Comparison of ENCODE assay signal across 24 mouse cellular contexts in genomic region chr5:31844856-31845255, GRCm38 (mm10).
A peak's percentile ranks its signal among the peaks of the same experiment; 100 is the strongest.
DNase-seq lines count a peak whose midpoint lies in the region; ATAC-seq lines count a peak whose summit lies in the region.
"Had no signal": no experiment of that assay in that cellular context is flagged by ENCODE, and none has a peak within 500 bp of the region (broad histone marks: within the 10 kb centered on the region; RNA-seq: fewer than 3 reads in every experiment).

No protein-coding gene starts in this region.

- no peaks in the 10 kb centered on the region for H3K4me1 ChIP-seq in intestine, embryonic 15.5 days (replicated peaks)
- H3K4me1 ChIP-seq: embryonic facial prominence, embryonic 12.5 days; embryonic facial prominence, embryonic 15.5 days; forebrain, embryonic 12.5 days; forebrain, embryonic 15.5 days; hindbrain, embryonic 12.5 days; hindbrain, embryonic 15.5 days had no signal

- H3K27me3 ChIP-seq in intestine, embryonic 15.5 days (replicated peaks) = no peaks in the 10 kb centered on the region
- H3K27me3 ChIP-seq: embryonic facial prominence, embryonic 12.5 days; embryonic facial prominence, embryonic 15.5 days; forebrain, embryonic 12.5 days; forebrain, embryonic 15.5 days; hindbrain, embryonic 12.5 days; hindbrain, embryonic 15.5 days; Patski had no signal

- no peaks in the 10 kb centered on the region for H3K36me3 ChIP-seq in intestine, embryonic 15.5 days
- H3K36me3 ChIP-seq: embryonic facial prominence, embryonic 12.5 days; embryonic facial prominence, embryonic 15.5 days; forebrain, embryonic 12.5 days; forebrain, embryonic 15.5 days; hindbrain, embryonic 12.5 days; hindbrain, embryonic 15.5 days had no signal

- H3K9me3 ChIP-seq in intestine, embryonic 15.5 days = no peaks in the 10 kb centered on the region
- H3K9me3 ChIP-seq: embryonic facial prominence, embryonic 12.5 days; embryonic facial prominence, embryonic 15.5 days; forebrain, embryonic 12.5 days; forebrain, embryonic 15.5 days; hindbrain, embryonic 12.5 days; hindbrain, embryonic 15.5 days had no signal

- H3K27ac ChIP-seq in intestine, embryonic 15.5 days = no peak overlapping the region
- H3K27ac ChIP-seq: embryonic facial prominence, embryonic 12.5 days; embryonic facial prominence, embryonic 15.5 days; forebrain, embryonic 12.5 days; forebrain, embryonic 15.5 days; hindbrain, embryonic 12.5 days; hindbrain, embryonic 15.5 days had no signal

- ATAC-seq in intestine, embryonic 15.5 days = peak; percentile 23; the same call in 1 of the 2 replicates
- ATAC-seq: forebrain, embryonic 15.5 days; Patski had no signal

- no peak overlapping the region for H3K4me3 ChIP-seq in intestine, embryonic 15.5 days (replicated peaks)
- H3K4me3 ChIP-seq: embryonic facial prominence, embryonic 12.5 days; embryonic facial prominence, embryonic 15.5 days; erythroblast, embryonic 14.5 days; forebrain, embryonic 12.5 days; forebrain, embryonic 15.5 days; hindbrain, embryonic 12.5 days; hindbrain, embryonic 15.5 days had no signal

- 77% methylated on average over 3 of the region's 3 CpGs for WGBS in intestine, embryonic 15.5 days

- H3K9ac ChIP-seq in intestine, embryonic 15.5 days = no peak overlapping the region
- H3K9ac ChIP-seq: embryonic facial prominence, embryonic 12.5 days; embryonic facial prominence, embryonic 15.5 days; forebrain, embryonic 12.5 days; forebrain, embryonic 15.5 days; hindbrain, embryonic 12.5 days; hindbrain, embryonic 15.5 days had no signal

- H3K4me2 ChIP-seq in intestine, embryonic 15.5 days (replicated peaks) = no peak overlapping the region
- H3K4me2 ChIP-seq: embryonic facial prominence, embryonic 12.5 days; embryonic facial prominence, embryonic 15.5 days; forebrain, embryonic 12.5 days; forebrain, embryonic 15.5 days; heart, embryonic 11.5 days; hindbrain, embryonic 12.5 days; hindbrain, embryonic 15.5 days had no signal

- DNase-seq in adrenal gland, adult 2 months = peak; percentile 49
- no peak for DNase-seq in adrenal gland, postnatal 36 days
- peak; percentile 11 for DNase-seq in lung, postnatal 36 days
- DNase-seq in lung, postnatal 14 days = no peak
- DNase-seq in B cell, adult 2 months = no peak
- DNase-seq in liver = no peak
- DNase-seq: adrenal gland, adult 8-10 months; adrenal gland, postnatal 25 days; cerebellum, adult 11 months; cerebellum, adult 2 months; cerebellum, adult 9-11 months; cerebellum, postnatal 25 days; gastrocnemius, postnatal 10 days; gastrocnemius, postnatal 36 days had no signal

Comparison
In these comparisons a context has a peak if more than half of its experiments do, and no peak if none do; other contexts are left out.
1. DNase-seq: peak in adrenal gland, adult 2 months (single experiment) and lung, postnatal 36 days (single experiment); none in adrenal gland, postnatal 36 days (0 of 2), lung, postnatal 14 days (single experiment), B cell, adult 2 months (0 of 2) and liver (single experiment).